Mouse (Mus musculus): ENCODE data around the gene CK137956. TPM values are rescaled to one million over a fixed set of nuclear protein-coding genes. Genes with fewer than 3 reads are reported as not detected.

Gene CK137956
- polyA plus RNA-seq (2015; fragmentation: Nextera tagmentation; extraction: Ambion mirVana), result not detected in 2 replicates

DNA sequence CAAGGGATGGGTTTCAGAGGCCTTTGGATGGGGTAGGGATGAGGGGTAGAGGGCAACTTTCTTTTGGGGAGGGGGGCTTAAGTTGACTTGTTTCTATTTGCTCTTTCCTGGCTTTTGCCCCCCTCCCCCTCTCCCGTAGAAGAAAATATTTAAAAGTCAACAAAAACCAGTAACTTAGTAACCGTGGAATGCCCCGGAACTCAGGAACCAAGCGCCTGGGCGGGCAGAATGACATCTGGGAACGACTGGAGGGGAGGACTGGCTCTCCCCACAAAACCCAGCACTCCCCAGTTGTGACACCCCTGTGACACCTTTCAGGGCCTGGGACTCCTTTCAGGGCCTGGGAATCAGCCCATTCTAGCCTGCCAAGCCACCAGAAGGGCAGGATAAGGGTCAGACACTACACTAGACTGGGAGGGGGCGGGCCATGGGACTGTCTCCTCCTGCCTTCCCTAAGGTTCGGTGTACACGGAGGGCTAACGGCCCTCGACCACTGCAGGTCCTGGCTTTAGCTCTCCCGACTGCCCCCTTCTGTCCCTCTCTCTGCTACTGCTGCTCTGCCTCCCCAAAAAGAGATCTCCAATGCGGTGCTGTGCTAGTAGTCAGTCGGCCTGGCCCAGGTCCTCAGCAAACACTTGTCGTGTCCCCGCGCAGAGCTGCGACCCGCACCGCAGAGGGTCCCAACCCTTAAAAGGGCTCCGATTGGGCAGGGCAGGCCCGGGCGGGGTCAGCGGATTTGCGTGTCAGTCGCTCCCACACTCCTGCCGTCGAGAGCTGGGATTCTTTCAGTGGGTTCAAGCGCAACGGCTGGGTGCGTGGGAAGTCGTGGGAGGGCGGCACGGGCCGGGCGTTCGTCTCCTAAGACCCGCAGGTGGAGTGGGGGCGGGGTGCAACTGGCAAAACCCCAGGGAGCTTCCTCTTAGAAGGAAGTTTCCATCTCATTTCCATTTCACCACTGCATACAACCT is at the start of gene CK137956:
TSS of gene CK137956 (minus strand) at position 51 of the 968 bp plus-strand sequence.
- DNase-seq (ENCODE audit: low spot score), result no peak

DNA sequence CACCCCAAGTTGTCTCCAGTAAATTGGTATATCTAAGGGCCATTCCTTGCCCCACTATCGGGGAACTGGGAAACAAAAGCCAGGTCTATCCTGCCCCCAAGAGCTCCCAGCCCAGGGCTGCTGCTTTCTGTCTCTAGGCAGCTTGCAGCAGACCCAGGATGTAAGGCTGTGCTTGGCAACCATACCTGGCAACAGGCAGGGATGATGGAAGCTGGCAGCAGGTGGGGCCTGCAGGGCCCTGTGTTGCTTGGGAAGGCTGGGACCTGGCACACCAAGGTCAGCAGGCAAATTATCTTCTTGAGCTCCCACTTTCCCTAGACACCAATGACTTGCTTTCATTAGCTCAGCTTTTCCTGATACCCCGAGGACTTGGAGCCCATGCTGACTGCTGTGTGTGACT is 48.7 kb upstream of the CK137956 start:
- no peak for DNase-seq (ENCODE audit: low spot score)

DNA sequence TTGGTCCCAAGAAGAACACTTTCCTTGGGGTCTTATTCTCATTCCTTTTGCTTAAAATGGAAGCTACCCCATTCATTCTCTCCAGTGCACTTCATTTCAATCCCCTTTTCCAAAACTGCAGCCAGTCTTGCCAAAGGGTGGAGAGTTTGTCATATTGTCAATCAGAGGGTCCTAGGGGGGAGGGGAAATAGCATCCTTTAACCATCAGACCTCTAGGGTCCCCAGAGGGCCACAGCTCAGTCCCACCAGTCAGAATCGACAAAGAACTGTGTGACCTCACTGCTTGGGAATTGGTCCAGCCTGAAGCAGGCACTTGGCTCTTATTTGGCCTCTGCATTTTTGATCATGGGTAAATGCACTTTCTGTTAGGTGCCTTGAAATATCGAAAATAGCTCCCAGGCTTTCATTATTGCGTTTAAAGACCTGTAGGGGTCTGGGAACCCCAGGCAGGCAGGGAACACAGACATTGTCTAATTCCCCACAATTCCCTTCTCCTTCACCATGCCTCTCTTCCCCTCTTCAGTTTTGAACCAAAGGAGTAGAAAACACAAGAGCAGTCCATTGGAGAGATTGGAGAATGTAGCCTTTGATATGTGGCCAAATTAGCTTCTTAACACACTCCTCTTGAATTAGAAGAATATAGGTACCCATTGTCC is 34.2 kb upstream of the CK137956 start:
- no peak for DNase-seq (ENCODE audit: low spot score)

DNA sequence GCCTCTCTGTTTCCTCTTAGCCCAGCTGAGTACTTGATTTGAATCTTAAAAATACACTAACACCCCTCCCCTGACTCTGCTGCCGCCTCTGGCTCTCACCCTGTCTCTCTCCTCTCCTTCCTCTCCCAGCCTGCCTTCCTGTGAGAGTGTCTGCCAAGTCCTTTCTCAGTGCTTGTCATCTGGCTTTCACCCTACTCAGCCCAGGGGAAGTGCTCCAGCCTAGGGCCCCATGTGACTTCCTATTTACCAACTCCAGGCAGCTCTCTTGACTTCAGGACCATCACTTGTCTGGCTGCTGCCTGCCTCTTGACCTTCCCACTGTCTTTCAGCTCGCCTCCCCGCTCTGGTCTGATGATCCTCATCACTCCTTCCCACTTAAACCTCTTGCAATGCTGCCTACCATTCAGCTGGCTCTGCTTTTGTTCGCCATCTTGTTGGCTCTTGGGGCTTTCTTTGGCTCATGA is 31.9 kb upstream of the CK137956 start:
- DNase-seq (ENCODE audit: low spot score), result no peak

DNA sequence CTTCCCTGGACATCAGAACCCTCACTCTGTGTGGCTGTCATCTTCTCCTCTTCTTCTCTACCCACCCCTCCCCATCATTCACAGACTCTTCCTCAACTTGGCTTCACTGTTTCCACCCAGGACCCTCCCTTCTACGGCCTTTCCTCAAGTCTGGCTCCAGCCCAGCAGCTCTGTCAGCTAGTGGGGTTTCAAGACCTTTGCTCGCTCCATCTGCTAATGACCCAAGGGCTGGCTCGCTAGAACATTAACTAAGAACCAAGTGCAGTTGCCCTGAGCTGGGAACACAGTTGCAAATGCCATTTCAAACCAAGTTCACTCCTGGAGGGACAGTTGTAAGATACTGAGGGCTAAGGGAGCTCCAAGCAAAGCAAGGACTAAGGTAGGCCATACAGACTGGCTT is 28.5 kb upstream of the CK137956 start:
- DNase-seq (ENCODE audit: low spot score), result no peak

DNA sequence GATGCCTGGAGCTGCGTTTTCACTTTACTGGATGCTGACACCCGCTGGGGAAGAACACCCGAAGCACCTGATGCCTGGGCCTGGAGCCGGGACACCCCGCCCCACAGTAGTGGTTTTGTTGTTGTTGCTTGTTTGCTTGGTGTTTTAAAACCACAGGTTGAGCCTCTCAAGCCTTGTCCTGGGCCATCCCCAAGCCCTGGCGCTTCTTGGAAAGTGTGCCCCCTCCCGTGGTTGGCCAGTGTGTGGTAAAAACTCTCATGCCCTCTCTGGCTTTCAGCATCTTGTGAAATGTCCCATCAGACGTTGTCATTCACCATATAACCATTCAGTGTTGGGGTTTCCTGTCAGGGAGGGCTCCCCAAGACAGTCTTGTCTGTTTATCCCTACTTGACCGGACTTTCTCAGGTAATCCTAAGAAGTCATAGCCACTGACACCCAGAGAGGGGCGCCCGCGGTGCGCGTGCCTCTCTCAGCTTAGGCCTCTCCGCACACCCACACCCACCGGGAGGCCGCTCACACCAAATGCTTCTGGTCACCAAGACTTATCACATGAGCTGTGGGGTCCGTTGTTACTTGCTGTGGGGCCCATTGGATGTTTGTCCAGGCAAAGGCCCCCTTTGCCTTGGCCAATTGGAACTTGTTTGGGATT is 18.7 kb upstream of the CK137956 start:
- DNase-seq (ENCODE audit: low spot score), result no peak

DNA sequence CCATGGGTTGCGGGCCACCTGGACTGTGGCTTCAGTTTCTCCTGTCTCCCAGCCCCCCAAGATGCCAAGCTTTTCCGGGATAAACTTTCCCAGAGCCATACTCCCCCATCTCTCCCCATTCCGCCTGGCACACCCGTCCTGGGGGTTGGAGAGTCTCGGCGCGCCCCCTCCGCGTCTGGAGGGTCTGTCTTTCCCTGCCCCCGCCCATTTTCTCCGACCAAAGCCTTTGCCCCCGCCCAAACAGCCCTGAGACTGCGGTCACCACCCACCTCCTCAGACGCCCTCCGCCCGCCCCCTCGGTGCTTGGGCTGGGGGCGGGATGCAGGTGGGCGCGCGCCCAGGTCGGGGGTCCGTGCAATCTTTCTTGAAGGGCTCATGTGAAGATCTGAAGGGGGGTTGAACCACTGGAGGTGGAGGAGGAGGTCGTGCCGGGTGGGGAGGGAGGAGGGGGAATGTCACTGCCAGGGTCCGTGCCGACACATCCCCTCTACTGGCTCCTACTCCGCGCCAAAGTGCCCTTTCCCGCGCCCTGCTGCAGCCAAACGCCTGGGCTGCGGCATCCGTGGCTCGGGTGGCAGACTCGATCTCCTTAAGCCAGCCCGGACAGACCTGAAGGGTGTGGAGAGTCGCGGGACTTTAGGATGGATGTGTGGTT is 17.9 kb upstream of the CK137956 start:
- no peak for DNase-seq (ENCODE audit: low spot score)

DNA sequence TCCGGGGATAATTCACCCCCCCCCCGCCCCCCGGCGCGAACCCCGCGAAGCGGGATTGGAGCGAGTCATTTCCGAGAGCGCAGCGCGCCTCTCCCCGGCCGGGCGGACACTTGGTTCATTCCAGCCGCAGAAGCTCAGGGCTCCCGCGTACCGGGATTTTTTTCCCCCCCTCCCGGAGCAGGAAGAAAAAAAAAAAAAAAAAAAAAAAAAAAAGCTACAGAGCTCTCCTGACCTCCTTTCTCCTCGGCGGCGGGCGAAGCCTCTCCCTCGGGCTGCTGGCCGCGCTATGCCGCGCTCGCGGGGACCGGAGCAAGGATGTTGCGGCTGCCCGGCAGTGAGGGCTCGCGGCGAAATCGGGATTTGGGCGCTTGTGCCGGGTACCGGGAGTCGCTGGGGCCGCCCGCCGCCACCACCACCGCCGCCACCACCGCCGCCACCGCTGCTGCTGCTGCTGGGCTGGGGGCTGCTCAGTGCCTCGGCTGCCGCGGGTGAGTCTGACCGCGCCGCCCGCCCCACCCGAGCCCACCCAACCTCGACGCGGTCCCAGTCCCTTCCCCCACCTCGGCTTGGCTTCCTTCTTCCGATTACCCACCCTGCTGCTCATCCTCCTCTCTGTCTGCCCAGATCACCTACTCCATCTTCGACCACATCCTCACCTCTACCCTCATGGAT is 17.2 kb upstream of the CK137956 start, which contains the start of gene Csmd2:
TSS of gene Csmd2 (plus strand) at position 74 of the 672 bp plus-strand sequence.
- DNase-seq (ENCODE audit: low spot score), result no peak

DNA sequence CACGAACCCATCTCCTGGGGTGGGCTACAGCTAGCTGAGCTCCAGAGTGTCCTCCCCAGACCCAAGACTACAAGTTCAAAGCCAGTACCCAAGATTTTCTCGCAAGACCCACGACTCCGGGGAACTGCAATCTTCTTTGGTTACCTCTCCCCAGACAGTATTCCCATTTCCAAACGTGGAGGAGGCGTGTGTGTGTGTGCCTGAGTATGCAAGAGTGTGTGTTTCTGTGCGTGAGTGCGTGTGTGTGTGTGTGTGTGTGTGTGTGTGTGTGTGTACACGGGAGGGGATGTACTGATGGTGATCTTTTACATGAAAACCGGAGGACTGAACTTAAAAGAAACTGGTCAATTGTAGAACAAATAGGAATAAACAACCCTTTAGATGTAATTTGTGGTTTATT is 16.5 kb upstream of the CK137956 start:
- no peak for DNase-seq (ENCODE audit: low spot score)

DNA sequence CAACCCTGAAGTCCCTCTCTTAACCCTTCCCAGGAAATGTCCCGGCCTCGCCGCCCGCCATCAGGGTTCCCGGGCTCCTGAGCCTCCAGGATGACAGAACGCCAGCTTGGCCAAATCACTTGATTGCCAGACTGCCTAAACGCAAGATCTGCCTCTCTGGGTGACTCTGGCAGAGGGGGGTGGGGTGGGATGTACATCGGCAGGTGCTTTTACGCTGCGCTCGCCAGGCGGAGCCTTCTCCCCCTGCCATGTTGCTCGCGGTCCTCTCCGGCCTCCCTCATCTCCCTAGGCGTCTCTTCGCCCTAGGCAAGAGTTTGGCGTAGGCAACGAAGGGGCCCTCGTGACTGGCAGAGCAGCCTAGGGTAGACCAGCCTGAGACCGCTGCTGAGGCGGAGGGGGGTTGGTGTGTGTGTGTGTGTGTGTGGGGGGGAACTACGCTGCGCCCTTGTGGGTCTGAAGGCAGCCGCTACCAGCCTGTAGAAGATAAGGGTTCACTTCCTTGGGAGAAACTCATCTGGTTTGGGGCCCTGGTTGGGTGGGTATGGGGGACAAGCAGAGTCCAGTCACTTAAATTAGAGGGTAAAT is 15.8 kb upstream of the CK137956 start:
- DNase-seq (ENCODE audit: low spot score), result no peak

DNA sequence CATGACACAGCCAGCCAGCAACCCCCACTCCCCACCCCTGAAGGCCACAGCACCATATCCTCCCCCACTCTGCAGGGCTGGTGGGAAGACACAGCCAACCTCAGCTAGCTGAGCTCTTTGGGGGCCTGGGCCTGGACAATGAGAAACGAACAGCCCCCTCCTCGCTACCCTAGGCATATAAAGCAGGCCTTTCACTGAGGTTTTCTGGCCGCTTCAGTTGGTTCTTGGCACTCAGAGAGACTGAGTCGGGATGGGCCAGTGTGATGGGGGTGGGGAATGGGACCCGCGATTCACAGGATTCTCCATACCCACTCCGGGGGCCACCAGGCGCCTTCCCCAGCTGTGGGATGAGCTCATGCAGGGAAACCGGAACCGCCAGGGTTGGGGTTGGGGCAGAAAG is 15.1 kb upstream of the CK137956 start:
- no peak for DNase-seq (ENCODE audit: low spot score)

DNA sequence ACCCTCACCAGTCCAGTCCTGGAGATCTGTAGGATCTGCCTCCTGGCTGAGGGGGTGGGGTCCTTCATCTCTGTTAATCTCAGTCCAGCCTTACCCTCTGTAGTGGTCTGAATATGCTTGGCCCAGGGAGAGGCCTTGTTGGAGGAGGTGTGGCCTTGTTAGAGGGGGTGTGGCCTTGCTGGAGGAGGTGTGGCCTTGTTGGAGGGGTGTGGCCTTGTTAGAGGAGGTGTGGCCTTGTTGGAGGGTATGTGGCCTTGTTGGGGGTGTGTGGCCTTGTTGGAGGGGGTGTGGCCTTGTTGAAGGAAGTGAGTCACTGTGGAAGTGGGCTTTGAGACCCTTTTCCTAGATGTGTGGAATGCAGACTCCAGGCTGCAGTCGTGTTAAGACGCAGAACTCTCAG is 13.7 kb upstream of the CK137956 start:
- no peak for DNase-seq (ENCODE audit: low spot score)

DNA sequence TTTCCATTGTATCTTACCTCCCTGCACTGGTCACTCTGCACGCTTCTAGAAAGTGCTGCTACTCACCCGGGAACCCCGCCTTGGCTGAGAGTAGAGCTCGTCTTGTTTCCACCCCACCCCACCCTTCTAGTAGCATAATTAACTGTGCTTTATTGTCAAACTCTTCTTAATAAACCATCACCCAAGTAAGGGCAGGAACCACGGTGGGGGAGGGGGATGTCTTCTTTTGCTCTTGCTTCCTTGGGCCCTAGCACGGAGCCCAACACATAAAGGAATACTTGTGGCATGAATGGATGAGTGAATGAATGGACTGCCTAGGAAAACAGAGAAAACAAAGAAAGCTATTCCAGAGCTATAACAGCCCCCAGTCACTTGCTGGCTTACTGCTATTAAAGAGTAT is 10.4 kb upstream of the CK137956 start:
- no peak for DNase-seq (ENCODE audit: low spot score)

DNA sequence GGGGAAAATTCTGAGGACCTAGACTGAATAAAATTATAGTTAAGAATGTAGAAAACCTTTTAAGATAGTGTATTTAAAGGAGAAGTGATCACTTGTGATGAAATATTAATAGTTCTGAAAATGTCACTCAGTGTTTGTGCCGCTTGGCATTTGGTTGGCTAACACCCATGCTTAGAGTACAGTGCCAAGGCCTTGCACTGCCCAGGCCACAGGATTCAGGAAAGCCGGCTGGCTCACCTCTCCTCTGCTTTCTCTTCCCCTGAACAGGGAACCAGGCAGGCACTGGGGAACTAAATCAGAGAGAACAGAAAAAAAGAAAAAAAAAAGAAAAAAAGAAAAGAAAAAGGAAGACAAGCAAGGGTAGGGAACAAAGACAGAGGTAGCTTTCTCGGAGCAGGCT is 2.2 kb upstream of the CK137956 start:
- DNase-seq (ENCODE audit: low spot score), result no peak

DNA sequence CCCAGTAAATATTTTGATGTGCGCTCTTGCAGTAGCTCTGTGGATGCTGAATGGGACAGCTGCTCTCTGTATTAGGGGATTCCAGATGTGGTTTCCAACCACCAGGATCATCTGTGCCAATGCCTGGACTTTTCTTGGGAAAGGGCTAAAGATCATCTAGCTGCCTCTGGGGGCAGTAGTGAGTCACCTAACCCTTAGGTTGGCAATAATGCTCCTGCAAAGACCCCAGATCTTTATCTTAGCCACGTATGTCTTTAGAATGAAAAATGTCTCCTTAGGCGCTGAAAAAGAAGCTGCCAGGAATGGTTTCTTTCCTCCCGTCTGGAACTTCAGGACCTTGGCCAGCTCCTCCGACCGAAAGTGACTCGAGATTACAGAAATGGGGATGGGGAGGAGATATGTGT is 731 bp downstream of the CK137956 start:
- no peak for DNase-seq (ENCODE audit: low spot score)

DNA sequence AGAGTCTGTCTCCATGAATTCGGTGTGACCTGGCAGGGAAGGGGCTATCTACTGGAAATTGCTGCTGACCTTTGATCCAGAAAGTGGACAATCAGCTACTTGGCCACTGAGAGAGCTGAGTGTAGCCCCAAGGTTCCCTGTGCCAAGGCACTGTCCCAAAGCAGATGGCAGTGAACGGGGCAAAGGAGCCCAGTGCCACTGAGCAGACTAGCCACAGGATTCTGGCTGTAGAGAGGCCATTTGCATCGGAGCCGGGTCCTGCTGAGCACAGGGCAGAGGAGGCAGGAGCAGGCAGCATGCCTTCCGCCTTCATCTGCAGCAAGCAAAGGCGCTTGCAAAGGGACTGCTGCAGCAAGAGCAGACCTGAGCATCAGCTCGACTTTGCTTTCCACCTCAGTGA is 1.6 kb downstream of the CK137956 start:
- DNase-seq (ENCODE audit: low spot score), result no peak

DNA sequence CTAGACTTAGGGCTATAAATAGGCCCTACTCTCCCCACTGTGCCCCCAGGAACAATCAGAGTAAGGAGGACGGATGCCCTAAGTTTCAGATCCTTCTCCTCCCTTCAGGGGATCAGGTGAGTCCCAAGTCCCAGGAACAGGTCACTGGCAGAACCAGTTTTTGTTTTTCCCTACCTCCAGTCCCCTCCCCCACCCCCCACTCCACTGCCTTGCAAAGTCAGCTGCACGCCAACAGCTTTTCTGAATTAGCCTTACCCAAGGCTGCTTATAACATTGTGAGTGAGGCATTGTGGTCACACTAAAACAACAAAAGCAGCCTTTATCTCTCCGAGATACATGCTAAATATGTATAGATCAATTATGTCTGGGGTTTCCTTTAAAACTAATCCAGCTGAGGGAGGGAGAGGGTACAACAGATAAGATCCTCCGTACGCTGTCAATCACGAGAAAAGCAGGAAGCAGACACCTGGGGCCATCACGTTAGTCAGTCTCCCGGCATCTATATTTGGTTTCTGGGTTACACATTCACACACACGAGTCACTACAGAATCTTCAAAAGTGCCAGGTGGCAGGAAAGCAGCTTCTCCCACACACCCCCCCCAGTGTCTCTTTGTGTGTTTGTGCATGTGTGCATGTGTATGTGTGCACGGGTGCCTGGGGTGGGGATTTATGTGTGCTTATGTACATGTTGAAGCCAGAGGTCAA is 17.6 kb downstream of the CK137956 start:
- no peak for DNase-seq (ENCODE audit: low spot score)

DNA sequence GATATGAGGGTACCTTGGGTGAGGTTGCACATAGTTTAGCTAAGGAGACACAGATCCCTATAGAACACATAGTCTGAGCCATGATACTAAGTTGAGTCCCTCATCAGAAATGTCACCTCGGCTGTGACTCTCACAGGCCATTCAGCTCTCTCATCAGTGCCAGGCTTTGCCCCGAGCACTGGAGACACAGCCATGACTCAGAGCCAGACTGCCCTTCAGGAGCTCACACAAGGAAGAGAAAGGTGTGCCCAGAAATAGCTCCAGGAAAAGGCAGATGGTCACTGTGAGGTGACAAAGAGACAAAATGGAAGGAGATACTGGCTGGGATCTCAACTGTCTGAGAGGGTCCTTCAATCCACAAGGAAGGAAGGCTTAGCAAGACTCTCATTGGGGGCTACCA is 23.1 kb downstream of the CK137956 start:
- DNase-seq (ENCODE audit: low spot score), result no peak

DNA sequence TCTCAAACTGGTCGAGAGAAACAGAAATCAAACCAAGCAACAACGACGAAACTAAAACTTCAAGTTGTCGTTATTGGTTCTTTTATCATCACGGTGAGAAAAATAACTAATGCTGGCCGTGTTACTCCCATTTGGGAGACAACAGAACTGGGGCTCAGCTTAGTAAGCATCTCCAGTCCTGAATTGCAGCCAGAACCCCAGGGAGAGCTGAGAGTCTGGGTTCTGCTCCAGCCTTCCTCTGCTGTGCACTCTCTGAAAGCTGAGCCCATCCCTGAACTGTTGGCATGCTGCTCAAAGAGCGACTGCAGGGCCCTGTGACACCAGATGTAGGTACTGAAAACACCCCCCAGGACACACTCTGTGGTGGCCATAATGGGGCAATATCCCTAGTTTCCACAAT is 33.3 kb downstream of the CK137956 start:
- DNase-seq (ENCODE audit: low spot score), result no peak

DNA sequence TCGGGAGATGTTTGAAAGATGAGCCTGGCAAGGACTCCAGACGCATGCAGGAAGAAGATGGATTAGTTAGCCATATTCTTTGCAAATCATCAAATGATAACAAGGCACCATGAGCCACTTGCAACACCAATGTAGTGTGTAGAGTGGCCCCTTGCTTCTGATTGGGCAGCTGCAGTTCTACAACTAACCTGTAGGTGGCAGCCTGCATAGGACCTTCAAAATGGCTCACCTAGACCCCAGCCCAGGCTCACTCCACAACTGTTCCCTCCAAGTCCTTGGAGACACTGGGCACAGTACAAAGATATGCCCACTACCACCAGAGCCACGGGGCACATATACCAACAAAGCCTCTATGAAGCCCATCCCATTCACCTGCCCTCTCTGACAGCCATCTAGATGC is 35.4 kb downstream of the CK137956 start:
- DNase-seq (ENCODE audit: low spot score), result no peak

Measured in thymus, postnatal 0 days (tissue).